Mouse (Mus musculus): ENCODE measurements at regions not wholly inside any gene's neighbourhood (a gene's known extent, or its start where the extent isn't known, plus 50 kb on each side); places are given as distances from the start of the nearest gene placed in this dataset.

DNA sequence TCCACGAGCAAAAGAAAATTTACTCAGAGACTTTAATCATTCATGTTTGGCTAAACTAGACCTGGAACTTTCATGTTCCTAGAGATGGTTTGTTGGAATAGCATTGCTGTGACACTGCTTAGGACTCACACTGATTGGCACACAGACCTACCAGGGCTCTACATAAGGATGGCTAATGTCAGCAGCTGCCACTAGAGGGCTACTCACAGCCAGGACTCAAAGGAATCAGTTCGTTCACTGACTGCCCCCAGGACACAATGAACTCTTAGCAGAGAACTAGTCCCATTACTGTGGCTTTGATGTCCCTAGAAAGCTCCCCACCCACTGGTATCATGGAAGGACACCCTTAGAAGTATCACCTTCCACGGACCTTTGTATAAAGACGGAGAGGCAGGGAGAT is 118.3 kb upstream of the Rad23b start:
- no peak for TF ChIP-seq EP300 (IDR thresholded peaks at IDR 0.05; ENCODE audit: low read depth)
- TF ChIP-seq CTCF (IDR thresholded peaks at IDR 0.05; ENCODE audit: low read depth) = peak; percentile 60

All from liver, postnatal 0 days (tissue).